Mouse (Mus musculus): ENCODE measurements around the gene Tbcd. TPM values are rescaled to one million over a fixed set of nuclear protein-coding genes. Genes with fewer than 3 reads are reported as not detected.

Tbcd gene
- polyA plus RNA-seq, 1 experiment: 45.7 TPM

DNA sequence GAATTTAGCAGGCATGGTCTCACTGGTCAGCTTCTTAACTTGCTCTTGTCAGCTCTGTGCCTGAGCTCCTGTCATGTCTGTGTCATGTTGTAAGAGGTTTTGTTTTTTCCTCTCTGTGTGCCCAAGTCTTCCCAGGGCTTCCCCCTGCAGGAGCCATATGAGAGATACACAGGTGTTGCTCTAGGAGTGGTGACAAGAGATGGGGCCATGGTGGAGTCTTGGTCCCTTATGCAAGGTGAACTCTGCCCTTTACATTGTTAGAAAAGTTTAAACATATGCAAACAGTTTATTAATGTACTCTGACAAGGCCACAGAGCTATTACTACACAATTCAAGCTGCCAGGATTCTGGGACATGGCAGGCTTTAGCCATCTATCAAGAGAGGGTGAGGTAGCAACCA, 164.8 kb downstream of the Tbcd start:
- Histone ChIP-seq H3K27me3 (ENCODE audit: control insufficient read depth, insufficient read depth, low read length) (no peaks in the 10 kb centered on the region), H3K4me3 (ENCODE audit: low read depth, low read length) (no peak overlapping the region), H3K27ac (ENCODE audit: insufficient read depth, low read depth, low read length) (no peak overlapping the region), H3K36me3 (ENCODE audit: control insufficient read depth, insufficient read depth, low read length) (peaks cover 40% of the 10 kb centered on the region), H3K4me1 (ENCODE audit: control insufficient read depth, insufficient read depth, insufficient read length, low read length) (peaks cover 13% of the 10 kb centered on the region; the same call in 1 of the 2 replicates)
- no peak for TF ChIP-seq CTCF (IDR thresholded peaks at IDR 0.05; ENCODE audit: extremely low read depth, insufficient read length, insufficient replicate concordance, low read depth, low read length)
- TF ChIP-seq POLR2A (IDR thresholded peaks at IDR 0.05; ENCODE audit: low read depth, low read length): no peak

DNA sequence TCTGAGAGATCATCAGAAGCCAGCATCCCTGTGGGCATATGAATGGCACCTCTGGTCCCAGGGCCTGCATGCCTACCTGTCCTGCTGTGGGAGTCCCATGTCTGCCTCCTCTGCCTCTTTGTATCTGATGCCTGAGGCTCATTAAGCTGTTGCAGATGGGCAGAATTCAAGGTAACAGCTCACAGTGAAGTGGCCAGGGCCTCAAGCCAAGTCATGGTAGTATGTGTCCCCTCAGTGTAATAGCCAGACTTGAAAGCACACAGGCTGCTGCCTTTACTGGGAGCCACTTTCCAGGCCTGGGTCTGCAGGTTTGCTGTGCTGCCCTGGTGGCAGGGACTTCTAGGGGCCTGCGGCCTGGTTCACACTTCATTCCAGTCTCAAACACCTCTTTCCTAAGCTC, 165.6 kb downstream of the Tbcd start:
- H3K36me3 ChIP-seq (ENCODE audit: control insufficient read depth, insufficient read depth, low read length): peaks cover 42% of the 10 kb centered on the region
- H3K27ac ChIP-seq (ENCODE audit: insufficient read depth, low read depth, low read length): no peak overlapping the region
- H3K4me3 ChIP-seq (ENCODE audit: low read depth, low read length): no peak overlapping the region

DNA sequence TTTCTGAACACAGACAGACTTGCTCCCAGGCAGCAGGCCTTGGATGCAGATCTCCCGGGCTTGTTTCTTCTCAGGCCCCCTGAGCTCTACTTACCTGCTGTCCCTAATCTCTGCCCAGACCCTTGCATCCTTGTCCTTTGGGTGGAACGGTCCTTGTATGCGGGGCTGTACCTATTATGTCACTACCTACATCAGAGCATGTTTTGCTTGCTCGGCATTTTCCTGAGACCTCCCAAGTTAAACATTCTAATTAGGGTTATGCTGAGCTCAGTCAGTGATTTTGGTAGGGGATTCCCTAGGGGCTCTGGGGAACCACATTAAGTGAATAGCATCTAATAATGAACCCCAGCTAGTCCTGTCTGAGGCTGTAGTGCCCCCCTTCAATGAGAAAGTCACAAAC, 173.3 kb downstream of the Tbcd start:
- Histone ChIP-seq H3K27me3 (ENCODE audit: control insufficient read depth, insufficient read depth, low read length) (no peaks in the 10 kb centered on the region), H3K4me3 (ENCODE audit: low read depth, low read length) (no peak overlapping the region), H3K36me3 (ENCODE audit: control insufficient read depth, insufficient read depth, low read length) (peaks cover 20% of the 10 kb centered on the region), H3K4me1 (ENCODE audit: control insufficient read depth, insufficient read depth, insufficient read length, low read length) (no peaks in the 10 kb centered on the region), H3K27ac (ENCODE audit: insufficient read depth, low read depth, low read length) (no peak overlapping the region)
- 91% methylated on average over 4 of the region's 4 CpGs for WGBS
- TF ChIP-seq CTCF (IDR thresholded peaks at IDR 0.05; ENCODE audit: extremely low read depth, insufficient read length, insufficient replicate concordance, low read depth, low read length): no peak
- no peak for TF ChIP-seq POLR2A (IDR thresholded peaks at IDR 0.05; ENCODE audit: low read depth, low read length)

More for the DNA sequence above, 165.6 kb downstream of the Tbcd start:
- peaks cover 13% of the 10 kb centered on the region; the same call in 1 of the 2 replicates for H3K4me1 ChIP-seq (ENCODE audit: control insufficient read depth, insufficient read depth, insufficient read length, low read length)
- TF ChIP-seq POLR2A (IDR thresholded peaks at IDR 0.05; ENCODE audit: low read depth, low read length) (no peak), CTCF (IDR thresholded peaks at IDR 0.05; ENCODE audit: extremely low read depth, insufficient read length, insufficient replicate concordance, low read depth, low read length) (no peak)
- H3K27me3 ChIP-seq (ENCODE audit: control insufficient read depth, insufficient read depth, low read length): no peaks in the 10 kb centered on the region
- 92% methylated on average over 1 of the region's 1 CpGs for WGBS

DNA sequence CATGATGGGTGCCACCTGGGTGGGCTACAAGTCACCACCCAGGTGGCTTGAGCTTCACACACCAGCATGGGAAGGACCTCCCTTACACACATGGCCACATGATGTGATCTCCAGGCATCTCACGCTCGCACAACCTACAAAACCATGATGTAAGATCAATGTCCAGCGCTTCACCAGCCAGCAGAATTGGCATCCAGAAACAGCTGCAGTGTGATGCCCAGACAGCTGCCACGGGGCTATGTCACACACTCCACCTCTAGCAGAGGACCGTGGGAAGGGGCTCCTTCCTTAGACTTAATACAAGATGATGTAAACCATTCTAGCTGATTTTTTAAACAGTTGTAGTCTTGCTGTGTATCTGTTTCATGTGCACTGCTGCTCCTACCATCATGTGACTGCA, 175.8 kb downstream of the Tbcd start:
- no peak overlapping the region for H3K4me3 ChIP-seq (ENCODE audit: low read depth, low read length)
- TF ChIP-seq POLR2A (IDR thresholded peaks at IDR 0.05; ENCODE audit: low read depth, low read length) (no peak), CTCF (IDR thresholded peaks at IDR 0.05; ENCODE audit: extremely low read depth, insufficient read length, insufficient replicate concordance, low read depth, low read length) (no peak)
- H3K27me3 ChIP-seq (ENCODE audit: control insufficient read depth, insufficient read depth, low read length): no peaks in the 10 kb centered on the region
- H3K4me1 ChIP-seq (ENCODE audit: control insufficient read depth, insufficient read depth, insufficient read length, low read length): no peaks in the 10 kb centered on the region
- H3K36me3 ChIP-seq (ENCODE audit: control insufficient read depth, insufficient read depth, low read length): peaks cover 19% of the 10 kb centered on the region
- no peak overlapping the region for H3K27ac ChIP-seq (ENCODE audit: insufficient read depth, low read depth, low read length)
- 85% methylated on average over 5 of the region's 5 CpGs for WGBS

DNA sequence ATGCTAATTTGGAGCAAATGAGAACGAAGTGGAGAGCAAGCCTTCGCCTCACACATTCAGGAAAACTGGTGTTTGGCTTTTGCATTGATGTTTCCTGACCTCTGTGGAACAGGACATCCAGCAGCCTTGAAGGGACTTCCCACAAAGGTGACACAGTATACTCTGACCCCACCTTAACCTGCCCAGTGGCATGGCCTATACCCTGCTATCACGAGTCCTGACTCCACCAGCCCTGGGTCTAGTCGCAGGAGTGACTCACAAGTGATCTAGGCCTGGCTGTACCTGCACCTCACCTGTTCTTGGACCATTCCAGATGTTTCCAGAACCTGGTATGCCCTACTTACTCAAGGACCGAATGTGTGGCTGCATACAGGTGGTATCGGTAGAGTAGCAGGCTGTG, 177.8 kb downstream of the Tbcd start:
- H3K4me3 ChIP-seq (ENCODE audit: low read depth, low read length): no peak overlapping the region
- TF ChIP-seq CTCF (IDR thresholded peaks at IDR 0.05; ENCODE audit: extremely low read depth, insufficient read length, insufficient replicate concordance, low read depth, low read length) (no peak), POLR2A (IDR thresholded peaks at IDR 0.05; ENCODE audit: low read depth, low read length) (no peak)
- H3K36me3 ChIP-seq (ENCODE audit: control insufficient read depth, insufficient read depth, low read length): peaks cover 9% of the 10 kb centered on the region
- H3K27ac ChIP-seq (ENCODE audit: insufficient read depth, low read depth, low read length): no peak overlapping the region
- no peaks in the 10 kb centered on the region for H3K4me1 ChIP-seq (ENCODE audit: control insufficient read depth, insufficient read depth, insufficient read length, low read length)
- WGBS: 93% methylated on average over 6 of the region's 6 CpGs
- H3K27me3 ChIP-seq (ENCODE audit: control insufficient read depth, insufficient read depth, low read length): no peaks in the 10 kb centered on the region

DNA sequence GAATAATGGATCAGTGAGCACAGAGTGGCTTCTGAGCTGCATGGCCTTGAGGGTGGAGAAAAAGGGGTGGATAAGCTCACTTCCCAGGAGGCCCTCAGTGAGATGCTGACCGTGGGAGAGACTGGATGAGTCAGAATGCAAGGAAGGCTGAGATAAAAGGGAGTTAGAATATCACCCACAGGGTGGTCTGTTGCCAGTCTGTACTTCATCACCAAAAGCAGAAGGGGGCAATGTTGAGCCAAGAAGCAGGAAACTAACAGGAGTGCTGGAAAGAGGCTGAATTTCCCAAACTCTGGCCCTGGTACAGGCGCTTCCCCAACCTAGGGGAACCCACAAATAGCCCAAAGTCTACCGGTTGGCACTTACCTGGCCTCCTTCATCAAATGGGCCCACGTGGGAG, 178.7 kb downstream of the Tbcd start:
- H3K27ac ChIP-seq (ENCODE audit: insufficient read depth, low read depth, low read length): no peak overlapping the region
- H3K4me1 ChIP-seq (ENCODE audit: control insufficient read depth, insufficient read depth, insufficient read length, low read length): no peaks in the 10 kb centered on the region
- no peak overlapping the region for H3K4me3 ChIP-seq (ENCODE audit: low read depth, low read length)
- TF ChIP-seq POLR2A (IDR thresholded peaks at IDR 0.05; ENCODE audit: low read depth, low read length): no peak
- TF ChIP-seq CTCF (IDR thresholded peaks at IDR 0.05; ENCODE audit: extremely low read depth, insufficient read length, insufficient replicate concordance, low read depth, low read length): peak; percentile 32; the same call in 1 of the 2 replicates
- H3K27me3 ChIP-seq (ENCODE audit: control insufficient read depth, insufficient read depth, low read length): no peaks in the 10 kb centered on the region
- 87% methylated on average over 4 of the region's 4 CpGs for WGBS
- peaks cover 9% of the 10 kb centered on the region for H3K36me3 ChIP-seq (ENCODE audit: control insufficient read depth, insufficient read depth, low read length)

DNA sequence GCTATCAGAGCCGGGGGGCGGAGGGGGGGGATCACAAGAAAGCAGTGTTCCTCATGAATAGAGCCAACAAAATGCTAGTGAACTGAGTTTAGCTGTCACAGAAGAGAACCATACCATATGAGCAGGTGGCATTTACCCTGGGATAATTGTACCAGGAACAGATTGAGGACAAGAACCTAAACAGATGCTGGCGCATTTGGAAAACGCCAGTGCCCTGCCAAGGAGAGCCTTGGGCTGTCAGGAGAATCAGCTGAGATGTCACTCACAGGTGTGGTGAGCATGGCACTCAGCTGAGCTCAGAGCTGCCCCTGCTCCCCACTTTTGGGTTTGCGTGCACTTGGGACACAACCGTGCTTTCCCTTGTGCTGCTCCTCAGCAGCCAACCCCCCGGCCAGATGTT, 179.7 kb downstream of the Tbcd start:
- no peaks in the 10 kb centered on the region for H3K27me3 ChIP-seq (ENCODE audit: control insufficient read depth, insufficient read depth, low read length)
- H3K4me3 ChIP-seq (ENCODE audit: low read depth, low read length): no peak overlapping the region
- WGBS: 96% methylated on average over 7 of the region's 7 CpGs
- no peak overlapping the region for H3K27ac ChIP-seq (ENCODE audit: insufficient read depth, low read depth, low read length)
- H3K4me1 ChIP-seq (ENCODE audit: control insufficient read depth, insufficient read depth, insufficient read length, low read length): no peaks in the 10 kb centered on the region
- peaks cover 11% of the 10 kb centered on the region for H3K36me3 ChIP-seq (ENCODE audit: control insufficient read depth, insufficient read depth, low read length)
- no peak for TF ChIP-seq POLR2A (IDR thresholded peaks at IDR 0.05; ENCODE audit: low read depth, low read length)
- TF ChIP-seq CTCF (IDR thresholded peaks at IDR 0.05; ENCODE audit: extremely low read depth, insufficient read length, insufficient replicate concordance, low read depth, low read length): no peak

DNA sequence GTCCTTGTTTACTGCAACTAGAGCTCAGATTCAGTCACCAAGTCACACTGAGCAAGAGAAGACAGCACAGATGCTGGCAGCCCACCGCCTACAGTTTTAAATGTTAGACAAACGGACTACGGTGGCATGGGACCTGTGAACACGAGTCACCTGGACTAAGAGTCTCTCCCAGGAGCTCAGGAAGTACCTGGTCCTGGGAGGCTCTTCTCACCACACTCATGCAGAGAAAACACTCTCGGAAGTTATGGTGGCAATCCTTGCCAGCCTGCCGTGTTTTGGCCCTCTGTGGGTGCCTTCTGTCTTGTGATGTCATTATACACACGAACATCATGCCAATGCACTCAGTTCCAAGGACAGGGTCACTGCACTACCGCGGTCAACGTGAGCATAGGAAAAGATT, 184.9 kb downstream of the Tbcd start:
- no peak for TF ChIP-seq CTCF (IDR thresholded peaks at IDR 0.05; ENCODE audit: extremely low read depth, insufficient read length, insufficient replicate concordance, low read depth, low read length)
- Histone ChIP-seq H3K27me3 (ENCODE audit: control insufficient read depth, insufficient read depth, low read length) (no peaks in the 10 kb centered on the region), H3K4me3 (ENCODE audit: low read depth, low read length) (no peak overlapping the region), H3K27ac (ENCODE audit: insufficient read depth, low read depth, low read length) (no peak overlapping the region), H3K36me3 (ENCODE audit: control insufficient read depth, insufficient read depth, low read length) (peaks cover 13% of the 10 kb centered on the region), H3K4me1 (ENCODE audit: control insufficient read depth, insufficient read depth, insufficient read length, low read length) (no peaks in the 10 kb centered on the region)
- WGBS: 90% methylated on average over 10 of the region's 10 CpGs
